Mouse (Mus musculus) kidney, postnatal 4 days (tissue): ENCODE data around the gene Tspyl1.

Experiments used
- DNase-seq, 2 experiments: peaks; one replicate each; pipeline ENCODE4 v3.0.0; 2021; ENCODE audit warnings: mixed read lengths in 2 of 2

The Tspyl1 gene

GRCm38 (mm10) chr10:34307070-34307469 is 25.1 kb downstream of the Tspyl1 start:
- no peak for DNase-seq

GRCm38 (mm10) chr10:34309915-34310685 is 28.1 kb downstream of the Tspyl1 start:
- DNase-seq: no peak

- DNase-seq: no peak
Measured at GRCm38 (mm10) chr10:34312536-34312935, 30.5 kb downstream of the Tspyl1 start.

GRCm38 (mm10) chr10:34316571-34317216 is 34.7 kb downstream of the Tspyl1 start:
- DNase-seq: peak; percentile 7 to 33

- DNase-seq: no peak
Measured at GRCm38 (mm10) chr10:34317217-34317606, 35.2 kb downstream of the Tspyl1 start.

GRCm38 (mm10) chr10:34320809-34321208 is 38.8 kb downstream of the Tspyl1 start:
- DNase-seq: no peak

GRCm38 (mm10) chr10:34326701-34327100 is 44.7 kb downstream of the Tspyl1 start:
- peak in 1 of 2 experiments; percentile 3 for DNase-seq

- DNase-seq: no peak
Measured at GRCm38 (mm10) chr10:34327144-34327543, 45.2 kb downstream of the Tspyl1 start.

GRCm38 (mm10) chr10:34328310-34328709 is 46.3 kb downstream of the Tspyl1 start:
- DNase-seq: peak; percentile 42 to 54
